Mouse (Mus musculus) T-helper 1 cell (primary cell): ENCODE measurements at regions not wholly inside any gene's neighbourhood (a gene's known extent, or its start where the extent isn't known, plus 50 kb on each side); places are given as distances from the start of the nearest gene placed in this dataset.

Source experiments
- in situ Hi-C: fragments of 300-600 bp; cut with MboI, MseI; formaldehyde crosslinking; loops from one replicate; pipeline ENCODE4 v1.15.1; 2025; ENCODE audit warnings: high pct_unique_total_duplicates

DNA sequence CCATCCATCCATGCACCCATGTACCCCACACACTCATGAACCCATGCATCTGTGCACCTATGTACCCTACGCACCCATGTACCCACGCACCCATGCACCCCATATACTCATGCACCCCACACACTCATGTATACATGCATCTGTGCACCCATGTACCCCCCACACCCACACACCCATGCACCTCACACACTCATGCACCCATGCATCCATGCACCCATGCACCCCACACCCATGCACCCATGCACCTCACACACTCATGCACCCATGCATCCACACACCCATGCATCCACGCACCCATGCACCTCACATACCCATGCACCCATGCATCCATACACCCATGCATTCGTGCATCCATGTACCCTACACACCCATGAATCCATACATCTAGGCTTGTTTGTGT lies 63.6 kb downstream of the 4930564D02Rik start:
- in situ Hi-C loops = loop anchor here (25.0 kb wide), 1 partner anchor 757 kb away; no protein-coding TSS in a partner anchor

DNA sequence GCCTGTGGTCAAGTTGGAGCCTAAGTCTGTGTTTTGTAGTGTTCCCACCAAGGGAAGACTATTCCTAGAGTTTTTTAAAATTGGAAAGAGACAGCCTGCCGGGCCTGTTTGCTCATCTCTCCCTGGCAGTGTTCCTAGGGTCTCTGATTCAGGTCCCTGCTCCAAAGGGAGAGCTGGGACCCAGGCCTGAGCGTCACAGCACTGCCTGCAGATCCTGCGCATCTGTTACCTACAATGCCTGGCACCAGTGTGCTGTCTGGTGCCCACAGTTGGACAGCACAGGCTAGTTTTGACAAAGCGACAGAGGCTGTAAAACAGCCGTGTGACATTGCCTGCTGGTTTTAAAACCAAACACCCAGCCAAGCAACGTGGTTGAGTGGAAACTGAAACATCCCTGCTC lies 64.4 kb downstream of the 4930564D02Rik start:
- in situ Hi-C loops = loop anchor here (25.0 kb wide), 1 partner anchor 756 kb away; no protein-coding TSS in a partner anchor

- in situ Hi-C loops = loop anchor here (25.0 kb wide), 1 partner anchor 754 kb away; no protein-coding TSS in a partner anchor
These were observed 66.4 kb downstream of the 4930564D02Rik start for GRCm38 (mm10) chr3:105133011-105133410.

DNA sequence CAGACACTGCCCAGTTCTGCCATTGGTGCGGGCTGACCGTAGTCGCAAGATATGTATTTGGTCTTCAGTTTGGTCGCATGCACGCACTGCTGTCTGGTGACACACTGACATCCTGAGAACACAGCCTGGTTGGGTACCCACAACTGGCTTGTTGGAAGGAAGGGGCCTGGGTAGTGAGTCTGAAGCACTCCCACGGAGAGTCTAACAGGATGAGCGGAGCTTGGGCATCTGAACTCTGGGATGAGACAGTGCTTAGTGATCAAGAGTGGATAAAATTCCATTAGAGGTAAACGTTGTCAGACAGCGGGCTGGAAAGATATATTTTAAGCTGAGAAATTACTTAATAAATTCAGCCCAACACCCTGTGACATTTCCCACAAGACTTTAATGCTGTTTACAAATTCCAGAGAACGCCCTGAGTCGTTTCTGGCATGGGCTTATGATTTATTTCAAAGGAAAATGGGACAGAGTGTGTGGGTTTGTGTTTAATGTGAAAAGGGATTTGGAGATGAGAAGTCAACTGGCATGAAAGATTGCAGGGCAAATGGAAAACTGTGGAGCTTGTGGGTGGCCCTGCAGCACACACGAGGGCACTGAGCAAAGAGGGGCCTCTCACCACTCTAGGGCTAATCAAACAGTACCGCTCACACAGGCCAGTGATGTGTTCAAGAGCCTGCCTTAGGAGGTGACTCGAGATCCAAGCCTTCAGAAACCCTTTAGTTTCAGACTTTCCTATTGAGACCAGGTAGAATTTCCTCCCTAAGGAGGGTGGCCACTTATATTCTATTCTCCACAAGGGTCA lies 74.7 kb downstream of the 4930564D02Rik start:
- in situ Hi-C loops = loop anchor here (25.0 kb wide), 1 partner anchor 746 kb away; no protein-coding TSS in a partner anchor

DNA sequence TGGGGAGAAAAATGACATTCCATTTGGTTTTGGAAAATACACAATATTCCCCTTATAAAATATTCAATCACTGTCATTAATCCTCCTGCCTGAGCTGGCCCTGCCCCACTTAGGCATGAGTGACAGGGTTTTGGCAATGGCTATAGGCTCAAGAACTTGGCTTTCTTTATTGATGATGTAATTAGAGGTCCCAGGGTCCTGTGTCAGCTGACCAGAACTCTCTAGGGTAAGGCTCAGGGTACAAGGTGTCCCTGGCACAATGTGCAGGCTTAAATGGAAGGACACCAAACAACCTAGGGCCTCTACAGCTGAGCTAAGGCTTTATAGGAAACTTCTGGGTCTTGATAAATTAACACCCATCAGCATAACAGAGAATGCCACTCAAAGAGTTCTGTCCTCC lies 76.0 kb downstream of the 4930564D02Rik start:
- in situ Hi-C loops = loop anchor here (25.0 kb wide), 1 partner anchor 745 kb away; no protein-coding TSS in a partner anchor

GRCm38 (mm10) chr3:105151475-105152157 lies 85.0 kb downstream of the 4930564D02Rik start:
- in situ Hi-C loops = no loop called here

DNA sequence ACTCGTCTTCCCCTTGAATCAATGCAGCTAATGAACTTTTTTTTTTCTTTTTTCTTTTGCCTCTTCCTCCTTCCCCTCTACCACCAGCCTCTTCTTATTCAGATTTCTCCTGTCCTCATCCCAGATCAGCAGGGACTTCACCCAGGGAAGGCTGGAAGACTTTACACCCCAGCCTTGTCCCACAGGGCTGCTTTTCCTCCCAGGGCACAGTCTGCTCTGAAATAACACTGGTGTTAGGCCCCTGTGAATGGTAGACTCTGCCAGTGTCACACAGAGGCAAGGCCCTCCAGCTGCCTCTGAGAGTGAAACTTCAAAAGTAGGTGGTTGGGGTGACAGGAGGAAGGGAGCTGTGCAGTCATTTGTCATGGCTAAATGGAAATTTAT lies 85.5 kb downstream of the 4930564D02Rik start:
- in situ Hi-C loops = no loop called here

- in situ Hi-C loops = no loop called here
These were observed 91.7 kb downstream of the 4930564D02Rik start for GRCm38 (mm10) chr3:105158376-105158775.

DNA sequence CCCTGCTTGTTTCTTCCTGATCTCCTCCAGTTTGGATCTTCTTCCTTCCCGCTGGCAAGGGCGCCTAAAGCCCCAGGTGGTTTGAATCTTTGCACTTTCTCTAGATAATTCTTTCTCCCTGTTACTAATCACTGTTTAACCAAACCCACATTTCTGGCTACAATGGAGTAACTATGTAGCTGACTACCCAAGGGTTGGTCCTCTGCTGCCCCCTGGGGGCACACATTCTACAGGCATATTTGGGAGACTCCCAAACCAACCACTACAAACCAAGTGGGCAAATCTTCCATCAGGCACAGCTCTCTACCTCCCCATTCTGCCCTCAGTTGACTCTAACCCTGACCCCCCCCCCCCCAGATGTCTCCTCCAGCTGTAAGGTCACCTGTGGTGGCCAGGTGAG lies 98.7 kb downstream of the 4930564D02Rik start:
- in situ Hi-C loops = no loop called here

DNA sequence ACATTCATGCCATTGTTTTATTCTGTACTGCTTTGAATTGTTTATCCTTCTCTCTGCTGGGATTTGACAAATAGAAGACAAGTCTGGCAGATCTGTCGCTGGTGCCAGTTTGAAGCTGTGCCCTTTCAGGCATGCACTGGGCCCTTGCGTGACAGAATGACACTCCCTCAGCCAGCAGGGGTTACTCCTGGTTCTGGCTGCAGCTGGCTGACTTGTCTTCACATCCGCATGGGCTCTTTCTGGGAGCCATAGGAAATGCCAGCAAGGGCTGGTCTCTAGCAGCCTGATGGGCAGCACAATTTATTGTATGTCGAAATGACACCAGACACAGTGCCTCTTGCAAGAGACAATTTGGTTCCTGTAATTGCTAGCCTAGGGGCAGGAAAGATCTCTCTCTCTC lies 102.5 kb downstream of the 4930564D02Rik start:
- in situ Hi-C loops = no loop called here

DNA sequence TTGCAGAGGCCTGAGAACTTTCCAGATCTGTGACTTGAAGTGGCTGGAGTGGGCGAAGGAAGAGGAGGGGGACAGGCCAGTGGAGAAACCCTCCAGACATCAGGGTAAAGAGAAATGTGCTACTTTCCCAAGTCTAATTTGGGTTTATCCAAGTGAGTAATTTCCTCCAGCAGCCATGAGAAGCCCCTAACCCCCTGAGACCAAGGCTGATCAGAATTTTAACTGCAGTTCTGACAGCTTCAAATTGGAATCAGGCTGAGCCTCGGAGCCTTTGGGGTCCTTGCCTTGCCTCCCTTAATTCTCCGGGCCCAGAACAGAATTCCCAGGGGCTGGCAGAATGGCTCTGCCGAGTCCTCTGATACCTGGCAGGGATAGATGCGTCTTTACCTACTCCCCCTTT lies 104.9 kb downstream of the 4930564D02Rik start:
- in situ Hi-C loops = no loop called here

DNA sequence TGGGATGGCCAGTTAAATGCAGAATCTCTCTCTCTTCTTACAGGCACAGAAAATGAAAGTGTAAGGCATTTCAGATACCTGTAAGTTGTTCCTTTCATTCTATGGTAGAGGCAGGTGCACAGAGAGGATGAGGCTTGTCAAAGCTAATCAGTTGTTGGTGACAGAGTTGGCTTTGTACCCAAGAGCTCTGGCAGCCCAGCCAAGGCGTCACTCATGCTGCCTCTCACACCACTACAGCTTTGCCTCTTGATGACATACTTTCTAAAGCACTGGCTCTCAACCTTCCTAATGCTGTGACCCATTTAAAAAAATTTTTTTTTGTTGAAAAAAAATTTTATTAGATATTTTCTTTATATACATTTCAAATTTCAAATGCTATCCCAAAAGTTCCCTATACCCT lies 105.4 kb downstream of the 4930564D02Rik start:
- in situ Hi-C loops = no loop called here

DNA sequence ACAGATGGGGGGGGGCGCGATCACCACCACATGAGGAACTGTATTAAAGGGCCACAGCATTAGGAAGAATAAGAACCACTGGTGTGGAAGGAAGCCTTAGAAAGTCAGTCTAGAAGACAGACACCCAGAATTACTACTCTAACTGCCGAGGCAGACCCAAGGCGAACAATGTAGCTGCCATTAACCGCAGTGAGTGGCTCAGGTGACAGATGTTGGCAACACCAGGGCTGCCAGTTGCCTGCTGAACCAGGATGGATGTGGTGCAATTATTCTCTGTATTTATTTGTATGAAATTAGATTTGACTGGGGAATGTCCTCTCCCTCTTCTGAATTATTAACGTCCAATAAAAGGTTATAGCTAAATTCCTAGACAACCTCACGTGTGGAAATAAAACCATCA lies 124.7 kb downstream of the 4930564D02Rik start:
- in situ Hi-C loops = no loop called here

DNA sequence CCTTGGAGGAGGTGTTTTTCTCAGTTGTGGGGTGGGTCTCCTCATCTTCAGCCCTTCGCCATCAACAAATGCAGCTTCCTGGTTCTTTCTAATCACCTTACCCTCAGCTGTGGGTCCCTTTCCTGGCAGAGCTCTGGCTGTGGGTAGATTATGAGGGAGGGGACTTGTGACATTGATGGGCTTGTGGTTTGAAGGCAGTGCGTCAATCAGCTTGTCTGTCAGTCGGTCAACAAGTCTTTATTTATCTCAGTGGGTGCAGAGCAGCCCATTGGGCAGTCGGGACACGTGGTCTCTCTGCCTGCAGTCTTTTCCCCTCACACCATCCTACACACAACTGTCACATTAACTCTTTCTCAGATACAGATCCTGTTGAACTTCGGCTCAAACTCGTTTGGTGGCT lies 125.2 kb downstream of the 4930564D02Rik start:
- in situ Hi-C loops = no loop called here

DNA sequence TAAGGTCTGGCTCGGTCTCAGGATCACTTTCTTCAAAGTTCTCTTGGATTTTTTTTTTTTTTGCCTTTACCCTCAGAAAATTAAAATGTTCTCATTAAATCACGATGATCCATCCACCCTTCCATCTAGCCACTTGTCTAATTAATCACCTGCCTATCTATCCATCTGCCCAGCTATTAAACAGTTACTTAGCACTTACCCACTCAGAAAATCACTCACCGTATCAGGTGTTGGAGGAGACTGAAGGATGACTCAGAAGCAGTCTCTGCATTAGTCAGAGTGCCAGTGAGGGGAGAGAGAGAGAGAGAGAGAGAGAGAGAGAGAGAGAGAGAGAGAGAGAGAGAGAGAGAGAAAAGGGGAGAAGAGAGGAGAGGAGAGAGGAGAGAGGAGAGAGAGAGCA lies 134.1 kb downstream of the 4930564D02Rik start:
- in situ Hi-C loops = no loop called here

DNA sequence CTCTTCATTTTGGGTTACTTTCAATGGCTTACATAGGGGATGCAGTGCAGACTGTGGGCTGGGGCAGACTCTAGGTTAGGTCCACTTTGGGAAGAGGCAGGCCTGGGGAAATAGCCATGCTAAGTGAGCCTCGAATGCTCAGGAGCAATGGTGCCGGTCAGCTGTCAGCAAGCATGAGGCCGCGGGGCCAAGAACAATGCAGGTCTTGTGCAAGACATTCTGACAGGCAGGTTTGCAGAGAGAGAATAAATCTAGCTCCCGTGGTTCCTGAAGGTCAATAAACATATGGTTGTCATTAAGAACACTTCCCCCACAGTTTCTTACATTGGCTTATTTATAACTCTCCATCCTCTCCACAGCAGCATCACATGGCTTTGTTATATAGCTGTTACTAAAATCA lies 142.5 kb downstream of the 4930564D02Rik start:
- in situ Hi-C loops = no loop called here

- in situ Hi-C loops = no loop called here
These were observed 144.4 kb downstream of the 4930564D02Rik start for GRCm38 (mm10) chr3:105211023-105211422.

DNA sequence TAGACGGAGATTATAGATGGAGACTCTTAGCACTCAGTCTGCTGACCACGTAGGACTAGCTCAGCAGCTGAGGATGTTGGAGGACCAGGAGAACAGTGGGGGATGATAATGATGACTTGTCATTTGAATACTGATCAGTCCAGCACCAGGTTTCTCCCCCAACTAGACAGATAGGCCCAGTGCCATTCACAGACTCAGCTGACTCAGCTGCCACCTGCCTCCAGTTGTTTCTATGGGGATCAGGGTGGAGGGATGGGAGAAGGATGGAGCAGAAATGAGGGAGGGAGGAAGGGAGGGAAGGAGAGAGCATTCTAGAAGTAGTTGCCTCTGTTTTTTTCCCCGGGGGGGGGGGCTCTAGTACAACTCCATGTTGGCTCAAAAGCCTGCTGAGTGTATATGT lies 145.1 kb downstream of the 4930564D02Rik start:
- in situ Hi-C loops = no loop called here

GRCm38 (mm10) chr3:105214867-105215266 lies 148.2 kb downstream of the 4930564D02Rik start:
- in situ Hi-C loops = no loop called here

GRCm38 (mm10) chr3:105215729-105216128 lies 149.1 kb downstream of the 4930564D02Rik start:
- in situ Hi-C loops = no loop called here

- in situ Hi-C loops = no loop called here
These were observed 153.0 kb downstream of the 4930564D02Rik start for GRCm38 (mm10) chr3:105219630-105220029.

GRCm38 (mm10) chr3:105220641-105221040 lies 154.0 kb downstream of the 4930564D02Rik start:
- in situ Hi-C loops = no loop called here

GRCm38 (mm10) chr3:105222925-105223324 lies 156.3 kb downstream of the 4930564D02Rik start:
- in situ Hi-C loops = no loop called here
